Mouse (Mus musculus): Measurements from ENCODE around the gene Ms4a12. TPM values are rescaled to one million over a fixed set of nuclear protein-coding genes. Genes with fewer than 3 reads are reported as not detected.

The Ms4a12 gene
- polyA plus RNA-seq, 1 experiment from 2014 or later: not detected

- DNase-seq (ENCODE audit: low spot score): no peak
- H3K27me3 ChIP-seq (ENCODE audit: control insufficient read depth, insufficient read depth, low read length): no peaks in the 10 kb centered on the region
- H3K9me3 ChIP-seq (ENCODE audit: control insufficient read depth, low read length): no peaks in the 10 kb centered on the region
- no peak overlapping the region for H3K4me3 ChIP-seq (ENCODE audit: low read depth, low read length)
- no peaks in the 10 kb centered on the region for H3K36me3 ChIP-seq (ENCODE audit: control insufficient read depth, insufficient read depth, low read length)
- no peak for ATAC-seq (ENCODE audit: insufficient read depth, low FRiP score, low TSS enrichment)
- no peak overlapping the region for H3K27ac ChIP-seq (ENCODE audit: low read depth, low read length)
- no peak overlapping the region for H3K4me2 ChIP-seq (ENCODE audit: low read depth)
- no peak overlapping the region for H3K9ac ChIP-seq (ENCODE audit: low read length)
- no peaks in the 10 kb centered on the region for H3K4me1 ChIP-seq (ENCODE audit: control insufficient read depth, insufficient read depth, low read length)
These were observed 12.0 kb upstream of the Ms4a12 start for GRCm38 (mm10) chr19:11244230-11244629.

GRCm38 (mm10) chr19:11242560-11242959, 10.3 kb upstream of the Ms4a12 start:
- no peaks in the 10 kb centered on the region for H3K27me3 ChIP-seq (ENCODE audit: control insufficient read depth, insufficient read depth, low read length)
- 56% methylated on average over 5 of the region's 5 CpGs for WGBS
- ATAC-seq (ENCODE audit: insufficient read depth, low FRiP score, low TSS enrichment) (no peak), DNase-seq (ENCODE audit: low spot score) (no peak)
- H3K9me3 ChIP-seq (ENCODE audit: control insufficient read depth, low read length): no peaks in the 10 kb centered on the region
- H3K27ac ChIP-seq (ENCODE audit: low read depth, low read length): no peak overlapping the region
- H3K4me1 ChIP-seq (ENCODE audit: control insufficient read depth, insufficient read depth, low read length): no peaks in the 10 kb centered on the region
- no peak overlapping the region for H3K9ac ChIP-seq (ENCODE audit: low read length)
- H3K36me3 ChIP-seq (ENCODE audit: control insufficient read depth, insufficient read depth, low read length): no peaks in the 10 kb centered on the region
- H3K4me3 ChIP-seq (ENCODE audit: low read depth, low read length): no peak overlapping the region
- H3K4me2 ChIP-seq (ENCODE audit: low read depth): no peak overlapping the region

- Histone ChIP-seq H3K27ac (ENCODE audit: low read depth, low read length) (no peak overlapping the region), H3K4me3 (ENCODE audit: low read depth, low read length) (no peak overlapping the region), H3K4me1 (ENCODE audit: control insufficient read depth, insufficient read depth, low read length) (no peaks in the 10 kb centered on the region), H3K4me2 (ENCODE audit: low read depth) (no peak overlapping the region), H3K9me3 (ENCODE audit: control insufficient read depth, low read length) (no peaks in the 10 kb centered on the region), H3K36me3 (ENCODE audit: control insufficient read depth, insufficient read depth, low read length) (no peaks in the 10 kb centered on the region), H3K27me3 (ENCODE audit: control insufficient read depth, insufficient read depth, low read length) (no peaks in the 10 kb centered on the region), H3K9ac (ENCODE audit: low read length) (no peak overlapping the region)
- DNase-seq (ENCODE audit: low spot score): no peak
- ATAC-seq (ENCODE audit: insufficient read depth, low FRiP score, low TSS enrichment): no peak
These were observed 3.6 kb upstream of the Ms4a12 start for GRCm38 (mm10) chr19:11235820-11236219.

- H3K4me3 ChIP-seq (ENCODE audit: low read depth, low read length): no peak overlapping the region
- no peaks in the 10 kb centered on the region for H3K36me3 ChIP-seq (ENCODE audit: control insufficient read depth, insufficient read depth, low read length)
- 75% methylated on average over 5 of the region's 5 CpGs for WGBS
- no peak overlapping the region for H3K9ac ChIP-seq (ENCODE audit: low read length)
- ATAC-seq (ENCODE audit: insufficient read depth, low FRiP score, low TSS enrichment): no peak
- H3K4me2 ChIP-seq (ENCODE audit: low read depth): no peak overlapping the region
- H3K9me3 ChIP-seq (ENCODE audit: control insufficient read depth, low read length): no peaks in the 10 kb centered on the region
- H3K4me1 ChIP-seq (ENCODE audit: control insufficient read depth, insufficient read depth, low read length): no peaks in the 10 kb centered on the region
- no peak for DNase-seq (ENCODE audit: low spot score)
- H3K27me3 ChIP-seq (ENCODE audit: control insufficient read depth, insufficient read depth, low read length): no peaks in the 10 kb centered on the region
- no peak overlapping the region for H3K27ac ChIP-seq (ENCODE audit: low read depth, low read length)
These were observed 2.9 kb upstream of the Ms4a12 start for GRCm38 (mm10) chr19:11234921-11235735.

- Histone ChIP-seq H3K9ac (ENCODE audit: low read length) (no peak overlapping the region), H3K4me3 (ENCODE audit: low read depth, low read length) (no peak overlapping the region), H3K36me3 (ENCODE audit: control insufficient read depth, insufficient read depth, low read length) (no peaks in the 10 kb centered on the region), H3K4me2 (ENCODE audit: low read depth) (no peak overlapping the region), H3K4me1 (ENCODE audit: control insufficient read depth, insufficient read depth, low read length) (no peaks in the 10 kb centered on the region), H3K27ac (ENCODE audit: low read depth, low read length) (no peak overlapping the region), H3K9me3 (ENCODE audit: control insufficient read depth, low read length) (no peaks in the 10 kb centered on the region), H3K27me3 (ENCODE audit: control insufficient read depth, insufficient read depth, low read length) (no peaks in the 10 kb centered on the region)
- no peak for DNase-seq (ENCODE audit: low spot score)
- ATAC-seq (ENCODE audit: insufficient read depth, low FRiP score, low TSS enrichment): no peak
- 81% methylated on average over 5 of the region's 5 CpGs for WGBS
These were observed 2.0 kb upstream of the Ms4a12 start for GRCm38 (mm10) chr19:11234244-11234643.

DNA sequence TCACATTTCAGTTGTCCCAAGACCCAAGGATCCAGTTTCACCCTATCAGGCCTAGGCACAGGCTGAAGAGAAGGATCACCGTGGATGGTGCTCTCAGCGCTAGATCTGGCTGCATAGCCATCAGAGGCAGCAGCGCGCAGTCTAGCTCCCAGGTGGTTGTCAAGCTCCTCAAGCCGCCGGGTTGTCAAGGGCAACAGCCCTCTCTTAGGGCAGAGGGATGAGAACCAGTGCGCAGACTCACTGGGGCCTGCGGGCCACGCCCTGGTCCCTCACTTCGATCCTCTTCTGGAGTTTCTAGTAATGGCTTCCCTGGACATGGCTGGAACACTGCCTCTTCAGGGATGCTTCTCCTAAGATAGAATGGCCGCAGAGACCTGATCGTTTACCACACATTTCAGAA, 35.7 kb downstream of the Ms4a12 start, which contains the start of gene Ms4a13:
Gene Ms4a13, minus strand, starts transcription at position 192 of the 400 bp plus-strand sequence.
- no peak for DNase-seq (ENCODE audit: low spot score)
- H3K36me3 ChIP-seq (ENCODE audit: control insufficient read depth, insufficient read depth, low read length): no peaks in the 10 kb centered on the region
- no peaks in the 10 kb centered on the region for H3K9me3 ChIP-seq (ENCODE audit: control insufficient read depth, low read length)
- WGBS: 63% methylated on average over 12 of the region's 12 CpGs
- no peaks in the 10 kb centered on the region for H3K27me3 ChIP-seq (ENCODE audit: control insufficient read depth, insufficient read depth, low read length)
- H3K9ac ChIP-seq (ENCODE audit: low read length): no peak within 1 kb of the TSS
- no peak within 1 kb of the TSS for H3K27ac ChIP-seq (ENCODE audit: low read depth, low read length)
- H3K4me2 ChIP-seq (ENCODE audit: low read depth): no peak within 1 kb of the TSS
- H3K4me1 ChIP-seq (ENCODE audit: control insufficient read depth, insufficient read depth, low read length): no peaks in the 10 kb centered on the region
- ATAC-seq (ENCODE audit: insufficient read depth, low FRiP score, low TSS enrichment): no peak
- no peak within 1 kb of the TSS for H3K4me3 ChIP-seq (ENCODE audit: low read depth, low read length)

- no peak overlapping the region for H3K9ac ChIP-seq (ENCODE audit: low read length)
- H3K27me3 ChIP-seq (ENCODE audit: control insufficient read depth, insufficient read depth, low read length): no peaks in the 10 kb centered on the region
- no peak overlapping the region for H3K27ac ChIP-seq (ENCODE audit: low read depth, low read length)
- ATAC-seq (ENCODE audit: insufficient read depth, low FRiP score, low TSS enrichment) (no peak), DNase-seq (ENCODE audit: low spot score) (no peak)
- no peak overlapping the region for H3K4me2 ChIP-seq (ENCODE audit: low read depth)
- 88% methylated on average over 1 of the region's 1 CpGs for WGBS
- H3K4me1 ChIP-seq (ENCODE audit: control insufficient read depth, insufficient read depth, low read length): no peaks in the 10 kb centered on the region
- H3K4me3 ChIP-seq (ENCODE audit: low read depth, low read length): no peak overlapping the region
- H3K9me3 ChIP-seq (ENCODE audit: control insufficient read depth, low read length): no peaks in the 10 kb centered on the region
- no peaks in the 10 kb centered on the region for H3K36me3 ChIP-seq (ENCODE audit: control insufficient read depth, insufficient read depth, low read length)
These were observed 39.7 kb downstream of the Ms4a12 start for GRCm38 (mm10) chr19:11192552-11192951.

- DNase-seq (ENCODE audit: low spot score): no peak
- no peaks in the 10 kb centered on the region for H3K36me3 ChIP-seq (ENCODE audit: control insufficient read depth, insufficient read depth, low read length)
- no peak overlapping the region for H3K4me2 ChIP-seq (ENCODE audit: low read depth)
- no peak for ATAC-seq (ENCODE audit: insufficient read depth, low FRiP score, low TSS enrichment)
- 18% methylated on average over 5 of the region's 5 CpGs for WGBS
- no peaks in the 10 kb centered on the region for H3K9me3 ChIP-seq (ENCODE audit: control insufficient read depth, low read length)
- no peak overlapping the region for H3K9ac ChIP-seq (ENCODE audit: low read length)
- H3K27me3 ChIP-seq (ENCODE audit: control insufficient read depth, insufficient read depth, low read length): no peaks in the 10 kb centered on the region
- no peak overlapping the region for H3K4me3 ChIP-seq (ENCODE audit: low read depth, low read length)
- H3K27ac ChIP-seq (ENCODE audit: low read depth, low read length): no peak overlapping the region
- no peaks in the 10 kb centered on the region for H3K4me1 ChIP-seq (ENCODE audit: control insufficient read depth, insufficient read depth, low read length)
These were observed 48.1 kb downstream of the Ms4a12 start for GRCm38 (mm10) chr19:11184121-11184520.

DNA sequence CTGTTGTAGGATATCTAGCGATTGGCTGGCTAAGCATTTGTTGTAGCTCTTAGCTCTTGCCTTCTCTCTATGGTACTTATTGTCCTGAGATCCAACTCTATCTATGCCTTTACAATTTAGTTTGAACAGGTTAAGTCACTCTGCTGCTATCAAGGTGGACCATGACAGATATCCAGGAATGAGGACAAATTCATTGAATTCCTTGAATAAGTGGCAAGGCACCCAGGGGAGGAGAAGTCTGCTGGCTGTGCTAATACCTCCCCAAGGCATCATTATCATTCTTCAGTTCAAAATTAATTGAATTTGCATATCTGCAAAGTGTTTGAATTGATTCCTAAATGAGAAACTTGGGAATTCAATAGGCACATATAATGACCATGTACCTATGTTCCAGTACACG, 54.8 kb downstream of the Ms4a12 start:
- 73% methylated on average over 2 of the region's 2 CpGs for WGBS
- H3K27me3 ChIP-seq (ENCODE audit: control insufficient read depth, insufficient read depth, low read length): no peaks in the 10 kb centered on the region
- H3K4me1 ChIP-seq (ENCODE audit: control insufficient read depth, insufficient read depth, low read length): no peaks in the 10 kb centered on the region
- H3K9me3 ChIP-seq (ENCODE audit: control insufficient read depth, low read length): no peaks in the 10 kb centered on the region
- H3K9ac ChIP-seq (ENCODE audit: low read length): no peak overlapping the region
- no peak overlapping the region for H3K4me2 ChIP-seq (ENCODE audit: low read depth)
- no peak overlapping the region for H3K27ac ChIP-seq (ENCODE audit: low read depth, low read length)
- no peak overlapping the region for H3K4me3 ChIP-seq (ENCODE audit: low read depth, low read length)
- ATAC-seq (ENCODE audit: insufficient read depth, low FRiP score, low TSS enrichment): no peak
- no peaks in the 10 kb centered on the region for H3K36me3 ChIP-seq (ENCODE audit: control insufficient read depth, insufficient read depth, low read length)
- no peak for DNase-seq (ENCODE audit: low spot score)

Measured in neural tube, embryonic 11.5 days (tissue).